Mouse (Mus musculus) mouse trophoblast stem cell (cell line): ENCODE measurements around the gene Abca3.
"Not testable (repeated sequence)": the region's sequence is repeated elsewhere in the genome, so short reads cannot be mapped to it uniquely, and the experiment has no call there.

Experiments
- in situ Hi-C, 2 experiments: fragments of 300-500 bp; cut with MseI, MboI; formaldehyde crosslinking; loops; 2 replicates in 1 of 2; 3 replicates in 1 of 2; pipeline ENCODE4 v1.15.1; 2025

Gene Abca3

GRCm38 (mm10) chr17:24441148-24441547 is 89.4 kb downstream of the Abca3 start:
- in situ Hi-C loops = no loop called here

GRCm38 (mm10) chr17:24442107-24442506 is 90.4 kb downstream of the Abca3 start:
- in situ Hi-C loops = no loop called here

- in situ Hi-C loops = no loop called here
Measured at GRCm38 (mm10) chr17:24442632-24443155, 90.9 kb downstream of the Abca3 start, which contains the start of gene Dnase1l2. Gene Dnase1l2, minus strand, starts transcription at chr17:24443105.

GRCm38 (mm10) chr17:24443409-24443808 is 91.7 kb downstream of the Abca3 start:
- in situ Hi-C loops = no loop called here

- in situ Hi-C loops = no loop called here
Measured at GRCm38 (mm10) chr17:24446590-24446989, 94.8 kb downstream of the Abca3 start.

- in situ Hi-C loops = no loop called here
Measured at GRCm38 (mm10) chr17:24449507-24449906, 97.8 kb downstream of the Abca3 start.

- in situ Hi-C loops = no loop called here
Measured at GRCm38 (mm10) chr17:24451220-24451619, 99.5 kb downstream of the Abca3 start.

GRCm38 (mm10) chr17:24453372-24453771 is 101.6 kb downstream of the Abca3 start:
- in situ Hi-C loops = no loop called here

- in situ Hi-C loops = no loop called here
Measured at GRCm38 (mm10) chr17:24454218-24454755, 102.5 kb downstream of the Abca3 start.

- in situ Hi-C loops = no loop called here
Measured at GRCm38 (mm10) chr17:24454756-24455522, 103.2 kb downstream of the Abca3 start.

- in situ Hi-C loops = not testable (repeated sequence)
Measured at GRCm38 (mm10) chr17:24455523-24456206, 103.9 kb downstream of the Abca3 start.
